Mouse (Mus musculus) CH12.LX (cell line): ENCODE data around the gene Cux1. TPM values are rescaled to one million over a fixed set of nuclear protein-coding genes. Genes with fewer than 3 reads are reported as not detected.

Experiments used
- DNase-seq: peaks from one replicate; pipeline ENCODE4 v3.0.0-alpha.2; 2013; ENCODE audit errors: extremely low read depth
- H3K27ac ChIP-seq: 2 replicates; pipeline ENCODE4 v1.5.1; 2012; ENCODE audit warnings: low read depth, mild to moderate bottlenecking, control low read depth, moderate library complexity; ENCODE audit not compliant: insufficient read depth
- H3K27me3 ChIP-seq: replicated peaks from 2 replicates; pipeline ENCODE3; 2012; ENCODE audit warnings: inconsistent platforms
- H3K36me3 ChIP-seq, 2 experiments: replicated peaks in 1 of 2; 2 replicates each; pipeline versions ENCODE3 to v1.6.1; 2012; ENCODE audit warnings: inconsistent platforms in 1 of 2, low read length in 1 of 2, mild to moderate bottlenecking in 1 of 2, mixed read lengths in 1 of 2, moderate library complexity in 1 of 2; ENCODE audit not compliant: control insufficient read depth in 1 of 2, insufficient read depth in 1 of 2
- H3K4me1 ChIP-seq, 2 experiments: 2 replicates each; pipeline ENCODE4 v1.6.1; 2012; ENCODE audit warnings: inconsistent platforms in 1 of 2, moderate library complexity in 1 of 2; ENCODE audit not compliant: insufficient read depth in 2 of 2, control insufficient read depth in 1 of 2
- H3K4me2 ChIP-seq: 2 replicates; pipeline ENCODE4 v1.6.1; 2012; ENCODE audit warnings: low read depth, mild to moderate bottlenecking, control low read depth; ENCODE audit not compliant: poor library complexity, insufficient read depth, severe bottlenecking
- H3K4me3 ChIP-seq, 3 experiments: fragments of 150-350 bp in 1 of 3; sonication (generic) in 1 of 3; replicated peaks in 1 of 3; 2 replicates each; pipeline versions ENCODE3 to v1.5.1; 2011 to 2012; ENCODE audit warnings: low read depth in 2 of 3, low read length in 2 of 3, mild to moderate bottlenecking in 2 of 3, moderate library complexity in 2 of 3, control low read depth in 1 of 3, improper control_type of control experiment in 1 of 3, inconsistent platforms in 1 of 3, mixed read lengths in 1 of 3; ENCODE audit not compliant: poor library complexity in 1 of 3
- H3K79me2 ChIP-seq: replicated peaks from 2 replicates; pipeline ENCODE4 v1.6.1; 2012; ENCODE audit warnings: mild to moderate bottlenecking, moderate library complexity; ENCODE audit not compliant: control insufficient read depth, poor library complexity, insufficient read depth, severe bottlenecking; ENCODE audit errors: extremely low read depth
- H3K9ac ChIP-seq: 2 replicates; pipeline ENCODE4 v1.6.1; 2012; ENCODE audit warnings: low read depth, mild to moderate bottlenecking, control low read depth, moderate library complexity; ENCODE audit not compliant: insufficient read depth
- H3K9me3 ChIP-seq: replicated peaks from 2 replicates; pipeline ENCODE3; 2012; ENCODE audit warnings: low read length, inconsistent platforms, mixed read lengths
- CHD1 ChIP-seq: IDR thresholded peaks from 2 replicates; pipeline ENCODE4 v1.6.1; 2012; ENCODE audit warnings: low read depth, low read length, improper control_type of control experiment, inconsistent platforms
- CHD2 ChIP-seq: IDR thresholded peaks from 2 replicates; pipeline ENCODE4 v1.6.1; 2011; ENCODE audit warnings: low read length, improper control_type of control experiment
- EP300 ChIP-seq: IDR thresholded peaks from 2 replicates; pipeline ENCODE4 v1.6.1; 2011; ENCODE audit warnings: low read length, improper control_type of control experiment
- ETS1 ChIP-seq: conservative IDR thresholded peaks from 2 replicates; pipeline ENCODE4 v1.6.1; 2012; ENCODE audit warnings: low read depth, mild to moderate bottlenecking, inconsistent platforms, low read length, improper control_type of control experiment, moderate library complexity
- GABPA ChIP-seq: IDR thresholded peaks from 2 replicates; pipeline ENCODE4 v1.6.1; 2012; ENCODE audit warnings: low read depth, low read length, improper control_type of control experiment, inconsistent platforms; ENCODE audit not compliant: insufficient replicate concordance
- IRF4 ChIP-seq: IDR thresholded peaks from 2 replicates; pipeline ENCODE4 v1.6.1; 2014; ENCODE audit warnings: low read depth, mild to moderate bottlenecking, inconsistent platforms, low read length, improper control_type of control experiment
- JUND ChIP-seq: conservative IDR thresholded peaks from 2 replicates; pipeline ENCODE4 v1.6.1; 2011; ENCODE audit warnings: low read depth, low read length, improper control_type of control experiment
- KAT2A ChIP-seq: IDR thresholded peaks from 2 replicates; pipeline ENCODE4 v1.6.1; 2012; ENCODE audit warnings: low read length, improper control_type of control experiment, inconsistent platforms; ENCODE audit not compliant: insufficient replicate concordance
- MAFK ChIP-seq: IDR thresholded peaks from 2 replicates; pipeline ENCODE4 v1.6.1; 2011; ENCODE audit warnings: low read length, improper control_type of control experiment; ENCODE audit not compliant: insufficient replicate concordance
- MEF2A ChIP-seq: IDR thresholded peaks from 2 replicates; pipeline ENCODE4 v1.6.1; 2014; ENCODE audit warnings: low read depth, mild to moderate bottlenecking, inconsistent platforms, low read length, improper control_type of control experiment, borderline replicate concordance
- MYC ChIP-seq: IDR thresholded peaks from 2 replicates; pipeline ENCODE4 v1.6.1; 2011; ENCODE audit warnings: low read depth, mild to moderate bottlenecking, improper control_type of control experiment, low read length
- NELFE ChIP-seq: IDR thresholded peaks from 2 replicates; pipeline ENCODE4 v1.6.1; 2011; ENCODE audit warnings: low read depth, low read length, improper control_type of control experiment
- NRF1 ChIP-seq: IDR thresholded peaks from 2 replicates; pipeline ENCODE4 v1.6.1; 2014; ENCODE audit warnings: low read depth, mild to moderate bottlenecking, inconsistent platforms, low read length, improper control_type of control experiment, moderate library complexity
- PAX5 ChIP-seq: IDR thresholded peaks from 2 replicates; pipeline ENCODE4 v1.6.1; 2012; ENCODE audit warnings: low read length, inconsistent platforms, mixed read lengths
- POLR2A ChIP-seq: IDR thresholded peaks from 2 replicates; pipeline ENCODE4 v1.6.1; 2011; ENCODE audit warnings: low read depth, mild to moderate bottlenecking, improper control_type of control experiment, low read length
- RAD21 ChIP-seq: IDR thresholded peaks from 2 replicates; pipeline ENCODE4 v1.6.1; 2011; ENCODE audit warnings: low read depth, mild to moderate bottlenecking, low read length, improper control_type of control experiment, moderate library complexity
- RCOR1 ChIP-seq: conservative IDR thresholded peaks from 2 replicates; pipeline ENCODE4 v1.6.1; 2012; ENCODE audit warnings: low read depth, mild to moderate bottlenecking, inconsistent platforms, low read length, improper control_type of control experiment
- UBTF ChIP-seq: IDR thresholded peaks from 2 replicates; pipeline ENCODE4 v1.6.1; 2012; ENCODE audit warnings: low read depth, mild to moderate bottlenecking, inconsistent platforms, low read length, improper control_type of control experiment, moderate library complexity
- USF1 ChIP-seq: IDR thresholded peaks from 2 replicates; pipeline ENCODE4 v1.6.1; 2014; ENCODE audit warnings: low read depth, mild to moderate bottlenecking, inconsistent platforms, low read length, improper control_type of control experiment
- ZC3H11A ChIP-seq: IDR thresholded peaks from 2 replicates; pipeline ENCODE4 v1.6.1; 2012; ENCODE audit warnings: low read depth, mild to moderate bottlenecking, inconsistent platforms, low read length, improper control_type of control experiment
- ZMIZ1 ChIP-seq: IDR thresholded peaks from 2 replicates; pipeline ENCODE4 v1.6.1; 2012; ENCODE audit warnings: low read depth, mild to moderate bottlenecking, inconsistent platforms, low read length, improper control_type of control experiment
- ZNF384 ChIP-seq: IDR thresholded peaks from 2 replicates; pipeline ENCODE4 v1.6.1; 2012; ENCODE audit warnings: low read depth, low read length, improper control_type of control experiment, inconsistent platforms
- dilution Hi-C: fragments of 300-500 bp; cut with MboI; formaldehyde crosslinking; loops from 2 replicates; pipeline ENCODE4 v1.14.3; 2020; ENCODE audit warnings: low sequenced_read_pairs; ENCODE audit not compliant: extremely low pct_unique_long_range_greater_than_20kb, extremely low pct_ligation_motif_present
- in situ Hi-C: fragments of 300-500 bp; cut with MboI; formaldehyde crosslinking; loops from 3 replicates; pipeline ENCODE4 v1.14.3; 2019; ENCODE audit warnings: low sequenced_read_pairs, low pct_ligation_motif_present, low pct_unique_long_range_greater_than_20kb, mixed read lengths
- polyA plus RNA-seq: library from polyadenylated mRNA; unstranded; fragments of >175 nt; gene quantifications from 2 replicates; pipeline ENCODE4 v1.2.1, GENCODE M21; 2012; ENCODE audit warnings: low read depth; ENCODE audit not compliant: insufficient read length
- total RNA-seq, 2 experiments: library from RNA; depleted of rRNA; stranded (reverse); fragments of 300-350 nt in 1 of 2; fragments of >200 nt in 1 of 2; gene quantifications; 2 replicates each; pipeline ENCODE4 v1.2.3; 2012 to 2014

Gene Cux1
- total and polyA plus RNA-seq, 3 experiments = 12.4 to 21.9 (median 19.6) TPM

GRCm38 (mm10) chr5:136531674-136532365 lies 35.5 kb downstream of the Cux1 start:
- Histone ChIP-seq H3K4me2 (no peak overlapping the region), H3K9ac (no peak overlapping the region), H3K9me3 (no peaks in the 10 kb centered on the region), H3K4me1 (peaks cover 16 to 42% of the 10 kb centered on the region in 2 experiments), H3K4me3 (no peak overlapping the region), H3K79me2 (peaks cover 6% of the 10 kb centered on the region), H3K27ac (no peak overlapping the region), H3K36me3 (peaks cover 0 to 2% of the 10 kb centered on the region in 2 experiments), H3K27me3 (no peaks in the 10 kb centered on the region)
- in situ Hi-C loops = no loop called here
- dilution Hi-C loops = no loop called here
- TF ChIP-seq CHD2 (no peak), PAX5 (no peak), IRF4 (no peak), ZC3H11A (no peak), MEF2A (no peak), MYC (no peak), ZMIZ1 (no peak)
- DNase-seq = no peak

- H3K9me3 ChIP-seq = no peaks in the 10 kb centered on the region
- DNase-seq = no peak
- no peak overlapping the region for H3K4me2 ChIP-seq
- in situ Hi-C loops = no loop called here
- TF ChIP-seq ETS1 (no peak), ZC3H11A (no peak), JUND (no peak), POLR2A (no peak), NELFE (no peak), MAFK (no peak)
- TF ChIP-seq, all 38 proteins: peak for 0
- Histone ChIP-seq H3K79me2 (peaks cover 10% of the 10 kb centered on the region), H3K36me3 (peaks cover 0 to 7% of the 10 kb centered on the region in 2 experiments), H3K27me3 (no peaks in the 10 kb centered on the region), H3K4me3 (no peak overlapping the region), H3K27ac (no peak overlapping the region), H3K4me1 (peaks cover 11 to 33% of the 10 kb centered on the region in 2 experiments), H3K9ac (no peak overlapping the region)
- dilution Hi-C loops = no loop called here
These were observed 36.4 kb downstream of the Cux1 start for GRCm38 (mm10) chr5:136530931-136531330.

- Histone ChIP-seq H3K27me3 (no peaks in the 10 kb centered on the region), H3K4me3 (no peak overlapping the region), H3K4me1 (peaks cover 10 to 23% of the 10 kb centered on the region in 2 experiments), H3K9ac (no peak overlapping the region), H3K4me2 (no peak overlapping the region), H3K27ac (no peak overlapping the region), H3K79me2 (peaks cover 6% of the 10 kb centered on the region), H3K9me3 (no peaks in the 10 kb centered on the region), H3K36me3 (peaks cover 0 to 9% of the 10 kb centered on the region in 2 experiments)
- in situ Hi-C loops = no loop called here
- TF ChIP-seq ZMIZ1 = no peak
- TF ChIP-seq RCOR1 = no peak
- no peak for TF ChIP-seq NRF1
- TF ChIP-seq POLR2A = no peak
- no peak for TF ChIP-seq PAX5
- TF ChIP-seq NELFE = no peak
- TF ChIP-seq ZNF384 = no peak
- TF ChIP-seq MEF2A = no peak
- TF ChIP-seq EP300 = no peak
- TF ChIP-seq GABPA = no peak
- no peak for TF ChIP-seq MAFK
- no peak for TF ChIP-seq UBTF
- TF ChIP-seq ETS1 = no peak
- no peak for TF ChIP-seq CHD1
- no peak for TF ChIP-seq MYC
- TF ChIP-seq USF1 = no peak
- TF ChIP-seq CHD2 = no peak
- no peak for TF ChIP-seq RAD21
- TF ChIP-seq ZC3H11A = no peak
- TF ChIP-seq KAT2A = no peak
- DNase-seq = no peak
- dilution Hi-C loops = no loop called here
These were observed 38.1 kb downstream of the Cux1 start for GRCm38 (mm10) chr5:136529165-136529564.
